Mouse (Mus musculus): ENCODE measurements at regions not wholly inside any gene's neighbourhood (a gene's known extent, or its start where the extent isn't known, plus 50 kb on each side); places are given as distances from the start of the nearest gene placed in this dataset.

GRCm38 (mm10) chr9:91818616-91819328, 374.0 kb upstream of the Plscr5 start:
- TF ChIP-seq TCF3 (IDR thresholded peaks at IDR 0.05; ENCODE audit: insufficient read length, low read depth) (no peak), POLR2A (IDR thresholded peaks at IDR 0.05; ENCODE audit: insufficient read length, low read depth) (no peak), TCF12 (IDR thresholded peaks at IDR 0.05; ENCODE audit: insufficient read depth, poor library complexity, severe bottlenecking) (no peak), USF1 (IDR thresholded peaks at IDR 0.05; ENCODE audit: low read depth) (no peak), MAX (IDR thresholded peaks at IDR 0.05; ENCODE audit: low read depth) (no peak), MYOD1 (IDR thresholded peaks at IDR 0.05; ENCODE audit: control insufficient read depth in 1 of 3, insufficient read length in 2 of 3, low read depth in 2 of 3) (no peak)
